Mouse (Mus musculus) hindbrain, embryonic 16.5 days (tissue): Measurements from ENCODE around the gene Pex1. TPM values are rescaled to one million over a fixed set of nuclear protein-coding genes. Genes with fewer than 3 reads are reported as not detected.

Experiments used
- ATAC-seq: fragments of 200-750 bp; cut with Nextera tagmentation; 2 replicates; pipeline ENCODE4 v1.8.0; 2017; ENCODE audit warnings: moderate TSS enrichment, moderate library complexity
- H3K27ac ChIP-seq: fragments of 300-500 bp; sonication (generic); 2 replicates; pipeline ENCODE4 v1.5.1; 2014; ENCODE audit warnings: low read depth, mild to moderate bottlenecking, control low read depth, low read length, moderate library complexity
- H3K27me3 ChIP-seq: fragments of 300-500 bp; sonication (generic); replicated peaks from 2 replicates; pipeline ENCODE4 v1.6.1; 2014; ENCODE audit warnings: low read length; ENCODE audit not compliant: control insufficient read depth, insufficient read depth
- H3K36me3 ChIP-seq: fragments of 300-500 bp; sonication (generic); 2 replicates; pipeline ENCODE4 v1.6.1; 2014; ENCODE audit warnings: mild to moderate bottlenecking, low read length, moderate library complexity, mixed read lengths; ENCODE audit not compliant: control insufficient read depth, insufficient read depth
- H3K4me1 ChIP-seq: fragments of 300-500 bp; sonication (generic); 2 replicates; pipeline ENCODE4 v1.6.1; 2014; ENCODE audit warnings: low read depth, low read length; ENCODE audit not compliant: control insufficient read depth, insufficient read depth
- H3K4me2 ChIP-seq: fragments of 300-500 bp; sonication (generic); 2 replicates; pipeline ENCODE4 v1.6.1; 2014; ENCODE audit warnings: mild to moderate bottlenecking, low read length, control low read depth, moderate library complexity
- H3K4me3 ChIP-seq: fragments of 300-500 bp; sonication (generic); 2 replicates; pipeline ENCODE4 v1.5.1; 2014; ENCODE audit warnings: mild to moderate bottlenecking, low read length, control low read depth, moderate library complexity
- H3K9ac ChIP-seq: fragments of 300-500 bp; sonication (generic); 2 replicates; pipeline ENCODE4 v1.6.1; 2014; ENCODE audit warnings: low read depth, mild to moderate bottlenecking, control low read depth, low read length, moderate library complexity
- H3K9me3 ChIP-seq: fragments of 300-500 bp; sonication (generic); 2 replicates; pipeline ENCODE4 v1.6.1; 2014; ENCODE audit warnings: mild to moderate bottlenecking, low read length, moderate library complexity; ENCODE audit not compliant: control insufficient read depth
- WGBS: fragments of 180-500 bp; shearing (Covaris S2); extraction: QIAGEN DNeasy Blood & Tissue Kit; methylation state at CpG from one replicate; pipeline ENCODE4 v1.1.7; 2014; 5-methylcytosine and 5-hydroxymethylcytosine counted together
- microRNA-seq: library from miRNA; unstranded; fragments of <30 nt; microRNA quantifications from one replicate; pipeline ENCODE4, GENCODE M21; 2017
- polyA plus RNA-seq: library from polyadenylated mRNA; unstranded; fragments of >200 nt; fragmentation: Nextera tagmentation; extraction: Ambion mirVana; gene quantifications from 2 replicates; pipeline ENCODE4 v1.2.1, GENCODE M21; 2015

The Pex1 gene
- polyA plus RNA-seq, 1 experiment from 2014 or later, result 21.7 TPM

GRCm38 (mm10) chr5:3666585-3666984 is 70.7 kb downstream of the Pex1 start:
- Histone ChIP-seq H3K9ac (no peak overlapping the region), H3K4me2 (no peak overlapping the region), H3K4me3 (no peak overlapping the region), H3K36me3 (no peaks in the 10 kb centered on the region), H3K9me3 (no peaks in the 10 kb centered on the region), H3K4me1 (no peaks in the 10 kb centered on the region), H3K27me3 (no peaks in the 10 kb centered on the region), H3K27ac (no peak overlapping the region)
- no peak for ATAC-seq
- WGBS, result 89% methylated on average over 12 of the region's 12 CpGs

DNA sequence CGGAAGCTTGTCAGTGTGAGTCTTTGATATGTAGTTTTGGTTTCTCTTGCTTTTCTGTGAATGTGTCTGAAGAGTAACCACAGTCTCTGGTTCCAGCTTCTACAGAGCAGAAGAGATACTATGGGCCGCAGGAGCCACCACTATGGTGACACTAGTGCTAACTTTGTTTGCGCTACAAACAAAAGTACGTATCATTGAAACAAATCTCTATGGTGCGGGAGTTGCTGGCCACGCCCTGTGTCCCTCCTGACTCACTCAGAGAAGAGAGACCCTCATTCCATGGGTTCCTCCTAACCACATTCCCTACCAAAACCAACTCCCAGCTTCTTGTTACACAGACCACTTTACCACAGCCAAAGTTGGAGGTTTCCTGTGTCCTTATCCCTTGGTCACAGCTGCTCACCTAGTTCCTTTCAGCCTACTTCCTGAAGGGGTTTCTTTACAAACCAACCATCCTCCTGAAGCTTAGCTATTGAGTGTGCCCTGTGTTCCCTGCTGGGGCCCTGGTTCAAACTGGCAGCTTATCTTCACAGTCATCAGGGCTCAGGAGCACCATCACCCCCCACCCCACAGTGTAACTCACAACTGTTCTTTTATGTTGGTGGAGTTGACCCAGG is 74.2 kb downstream of the Pex1 start:
- Histone ChIP-seq H3K4me2 (no peak overlapping the region), H3K36me3 (no peaks in the 10 kb centered on the region), H3K9ac (no peak overlapping the region), H3K4me3 (no peak overlapping the region), H3K27ac (no peak overlapping the region), H3K4me1 (no peaks in the 10 kb centered on the region), H3K27me3 (no peaks in the 10 kb centered on the region), H3K9me3 (no peaks in the 10 kb centered on the region)
- 90% methylated on average over 6 of the region's 6 CpGs for WGBS
- ATAC-seq, result no peak

Small RNAs within 50 kb of the gene (microRNA-seq; reads per million reads assigned to microRNA genes)
- not detected for gene Gm26238

Other genes starting within 250 kb of the Pex1 start
- 17.9 and 20.1 TPM in 2 replicates for gene Fam133b, start 52.2 kb upstream of the Pex1 start, polyA plus RNA-seq
- 1.5 and 2.4 TPM in 2 replicates for gene 1700109H08Rik, start 24.5 kb upstream of the Pex1 start, polyA plus RNA-seq
- gene Rbm48, start 519 bp downstream of the Pex1 start, polyA plus RNA-seq, result 15.6 and 16.9 TPM in 2 replicates
- not detected in 2 replicates for gene Tmbim7, start 55.1 kb downstream of the Pex1 start, polyA plus RNA-seq
- 61.5 and 63.3 TPM in 2 replicates for gene Gatad1, start 61.1 kb downstream of the Pex1 start, polyA plus RNA-seq
- 15.4 and 15.6 TPM in 2 replicates for gene Ankib1, start 206.9 kb downstream of the Pex1 start, polyA plus RNA-seq
- 43.2 and 46.0 TPM in 2 replicates for gene Krit1, start 207.1 kb downstream of the Pex1 start, polyA plus RNA-seq
- 0.13 and 0.19 TPM in 2 replicates for gene Lrrd1, start 249.1 kb downstream of the Pex1 start, polyA plus RNA-seq